Mouse (Mus musculus) left cerebral cortex, adult 2 months (tissue): ENCODE measurements around the gene Klf16. TPM values are rescaled to one million over a fixed set of nuclear protein-coding genes. Genes with fewer than 3 reads are reported as not detected.
A peak's percentile ranks its signal among the peaks of the same experiment; 100 is the strongest.

Source experiments
- DNase-seq, 2 experiments: peaks; one replicate each; pipeline ENCODE4 v3.0.0; 2021 to 2022; ENCODE audit warnings: low spot score in 2 of 2, mixed read lengths in 1 of 2; ENCODE audit errors: extremely low spot score in 1 of 2
- H3K27ac ChIP-seq: fragments of 200-600 bp; 2 replicates; pipeline ENCODE4 v1.8.1; 2022
- H3K4me3 ChIP-seq: fragments of 200-600 bp; 2 replicates; pipeline ENCODE4 v1.8.1; 2022
- CTCF ChIP-seq: fragments of 200-600 bp; IDR thresholded peaks from 2 replicates; pipeline ENCODE4 v1.8.1; 2022; ENCODE audit warnings: antibody characterized with exemption, mild to moderate bottlenecking, moderate library complexity
- intact Hi-C: fragments of 180-260 bp; cut with DNase I; formaldehyde crosslinking; loops from one replicate; pipeline ENCODE4 v1.15.1; 2025
- total RNA-seq, 2 experiments: library from RNA; stranded (reverse); gene quantifications; 2 replicates each; pipeline ENCODE4 v1.2.3; 2021

Gene Klf16
- total RNA-seq, 2 experiments from 2014 or later: 48.2 to 59.7 TPM

GRCm38 (mm10) chr10:80584642-80585552, 7.8 kb upstream of the Klf16 start:
- TF ChIP-seq CTCF: no peak
- H3K4me3 ChIP-seq: no peak overlapping the region
- intact Hi-C loops: no loop called here
- no peak for DNase-seq
- peak overlapping the region; percentile 28; the same call in 1 of the 2 replicates for H3K27ac ChIP-seq

- intact Hi-C loops: no loop called here
- TF ChIP-seq CTCF: no peak
- H3K27ac ChIP-seq: peak overlapping the region; percentile 28; the same call in 1 of the 2 replicates
- H3K4me3 ChIP-seq: no peak overlapping the region
- DNase-seq: no peak
These were observed 6.9 kb upstream of the Klf16 start for GRCm38 (mm10) chr10:80584045-80584488.

GRCm38 (mm10) chr10:80583047-80583446, 5.9 kb upstream of the Klf16 start:
- no peak for TF ChIP-seq CTCF
- Histone ChIP-seq H3K4me3 (no peak overlapping the region), H3K27ac (peak overlapping the region; percentile 32; the same call in 1 of the 2 replicates)
- intact Hi-C loops: no loop called here
- no peak for DNase-seq

- H3K4me3 ChIP-seq: no peak overlapping the region
- intact Hi-C loops: loop anchor here (5.0 kb wide), 1 partner anchor 98 kb away; the partner anchor contains the start of gene Mknk2
These were observed 1.8 kb upstream of the Klf16 start for GRCm38 (mm10) chr10:80578911-80579310.

GRCm38 (mm10) chr10:80578131-80578750, 1.1 kb upstream of the Klf16 start:
- peak in 1 of 2 experiments; percentile 68 for DNase-seq
- intact Hi-C loops: loop anchor here (5.0 kb wide), 1 partner anchor 99 kb away; the partner anchor contains the start of gene Mknk2
- H3K27ac ChIP-seq: peak overlapping the region; percentile 90
- H3K4me3 ChIP-seq: peak overlapping the region; percentile 83
- peak; percentile 75 for TF ChIP-seq CTCF

More at GRCm38 (mm10) chr10:80578911-80579310, 1.8 kb upstream of the Klf16 start:
- TF ChIP-seq CTCF: peak; percentile 52
- no peak for DNase-seq
- H3K27ac ChIP-seq: peak overlapping the region; percentile 90; the same call in 1 of the 2 replicates

- DNase-seq: no peak
- no peak; the same call in none of the 2 replicates for TF ChIP-seq CTCF
- peak overlapping the region; percentile 96 for H3K27ac ChIP-seq
- peak overlapping the region; percentile 83 for H3K4me3 ChIP-seq
- intact Hi-C loops: loop anchor here (1.0 to 5.0 kb wide), 3 partner anchors 10 to 101 kb away; partner anchors contain the start of genes Csnk1g2 and Mknk2
These were observed 548 bp downstream of the Klf16 start for GRCm38 (mm10) chr10:80576351-80577194.

- intact Hi-C loops: loop anchor here (2.0 to 5.0 kb wide), 2 partner anchors 47 to 101 kb away; partner anchors contain the start of genes Csnk1g2 and Mknk2
- peak overlapping the region; percentile 96 for H3K27ac ChIP-seq
These were observed 1.2 kb downstream of the Klf16 start for GRCm38 (mm10) chr10:80575925-80576324.

GRCm38 (mm10) chr10:80574896-80575295, 2.2 kb downstream of the Klf16 start:
- peak overlapping the region; percentile 83 for H3K4me3 ChIP-seq
- H3K27ac ChIP-seq: peak overlapping the region; percentile 96
- intact Hi-C loops: loop anchor here (5.0 kb wide), 1 partner anchor 102 kb away; the partner anchor contains the start of gene Mknk2
- DNase-seq: peak in 1 of 2 experiments; percentile 23
- TF ChIP-seq CTCF: no peak

More at GRCm38 (mm10) chr10:80575925-80576324, 1.2 kb downstream of the Klf16 start:
- no peak for TF ChIP-seq CTCF
- no peak for DNase-seq
- H3K4me3 ChIP-seq: peak overlapping the region; percentile 83

- peak in 1 of 2 experiments; percentile 51 for DNase-seq
These were observed 3.2 kb downstream of the Klf16 start for GRCm38 (mm10) chr10:80573944-80574343.

GRCm38 (mm10) chr10:80572477-80572876, 4.6 kb downstream of the Klf16 start:
- TF ChIP-seq CTCF: no peak
- Histone ChIP-seq H3K4me3 (no peak overlapping the region), H3K27ac (peak overlapping the region; percentile 76)
- intact Hi-C loops: no loop called here
- peak in 1 of 2 experiments; percentile 12 for DNase-seq

More at GRCm38 (mm10) chr10:80573944-80574343, 3.2 kb downstream of the Klf16 start:
- intact Hi-C loops: no loop called here
- peak overlapping the region; percentile 96 for H3K27ac ChIP-seq
- H3K4me3 ChIP-seq: peak overlapping the region; percentile 36
- TF ChIP-seq CTCF: no peak
